Comparison of ENCODE assay signal across 8 mouse cellular contexts in the genomic region with DNA sequence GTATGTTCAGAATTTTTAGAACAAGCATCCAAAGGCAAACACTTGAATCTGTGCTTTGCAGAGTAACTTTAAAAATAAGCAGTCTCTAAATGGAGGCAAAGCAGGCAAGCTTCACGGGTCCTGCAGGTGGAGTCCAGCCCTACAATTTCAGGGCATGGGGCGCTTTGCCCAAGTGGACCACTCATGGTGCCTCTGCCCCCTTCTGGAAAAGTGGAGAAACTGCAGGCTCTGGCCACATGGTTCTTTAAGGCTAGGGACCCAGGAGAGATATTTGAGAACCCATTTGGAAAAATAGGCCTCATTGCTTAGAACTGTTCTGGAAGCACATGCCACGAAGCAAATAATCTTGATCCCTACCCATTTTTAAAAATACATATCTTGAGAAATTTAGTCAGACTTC. TPM values are rescaled to one million over a fixed set of nuclear protein-coding genes. Genes with fewer than 3 reads are reported as not detected.
DNase-seq lines count a peak whose midpoint lies in the region; ATAC-seq and TF ChIP-seq lines count a peak whose summit lies in the region.

No protein-coding gene starts in this region.

- no peak overlapping the region for H3K27ac ChIP-seq in neural tube, embryonic 15.5 days (replicated peaks)
- no peak overlapping the region for H3K27ac ChIP-seq in cerebellum, adult 2 months (ENCODE audit: insufficient read depth, low read length)
- no peak overlapping the region for H3K27ac ChIP-seq in kidney, postnatal 0 days
- H3K27ac ChIP-seq in liver, embryonic 16.5 days (ENCODE audit: low read length): no peak overlapping the region

- H3K4me2 ChIP-seq in neural tube, embryonic 15.5 days: no peak overlapping the region
- no peak overlapping the region for H3K4me2 ChIP-seq in kidney, postnatal 0 days (ENCODE audit: low read length)
- H3K4me2 ChIP-seq in liver, embryonic 16.5 days (ENCODE audit: low read depth, low read length): no peak overlapping the region

- no peaks in the 10 kb centered on the region for H3K36me3 ChIP-seq in neural tube, embryonic 15.5 days
- no peaks in the 10 kb centered on the region for H3K36me3 ChIP-seq in kidney, postnatal 0 days (ENCODE audit: insufficient read depth, low read length)
- H3K36me3 ChIP-seq in liver, embryonic 16.5 days (ENCODE audit: control insufficient read depth, insufficient read depth): no peaks in the 10 kb centered on the region

- no peak overlapping the region for H3K9ac ChIP-seq in neural tube, embryonic 15.5 days (replicated peaks)
- H3K9ac ChIP-seq in kidney, postnatal 0 days (ENCODE audit: low read depth, low read length): no peak overlapping the region
- H3K9ac ChIP-seq in liver, embryonic 16.5 days (ENCODE audit: low read depth, low read length): no peak overlapping the region

- no peak overlapping the region for H3K4me3 ChIP-seq in neural tube, embryonic 15.5 days (replicated peaks)
- no peak overlapping the region for H3K4me3 ChIP-seq in cerebellum, adult 2 months (replicated peaks; ENCODE audit: insufficient read depth, low read depth, low read length)
- H3K4me3 ChIP-seq in kidney, postnatal 0 days (replicated peaks; ENCODE audit: low read depth, low read length): no peak overlapping the region
- H3K4me3 ChIP-seq in liver, embryonic 16.5 days (ENCODE audit: low read depth, low read length): no peak overlapping the region

- no peaks in the 10 kb centered on the region for H3K9me3 ChIP-seq in neural tube, embryonic 15.5 days (replicated peaks)
- no peaks in the 10 kb centered on the region for H3K9me3 ChIP-seq in kidney, postnatal 0 days (replicated peaks; ENCODE audit: low read length)
- no peaks in the 10 kb centered on the region for H3K9me3 ChIP-seq in liver, embryonic 16.5 days (replicated peaks; ENCODE audit: control insufficient read depth, low read length)

- no peaks in the 10 kb centered on the region for H3K4me1 ChIP-seq in neural tube, embryonic 15.5 days
- no peaks in the 10 kb centered on the region for H3K4me1 ChIP-seq in cerebellum, adult 2 months (ENCODE audit: control insufficient read depth, insufficient read depth, low read length)
- no peaks in the 10 kb centered on the region for H3K4me1 ChIP-seq in kidney, postnatal 0 days (replicated peaks; ENCODE audit: insufficient read depth, low read length)
- no peaks in the 10 kb centered on the region for H3K4me1 ChIP-seq in liver, embryonic 16.5 days (ENCODE audit: control insufficient read depth, low read depth, low read length)

- H3K27me3 ChIP-seq in neural tube, embryonic 15.5 days (replicated peaks): no peaks in the 10 kb centered on the region
- no peaks in the 10 kb centered on the region for H3K27me3 ChIP-seq in cerebellum, adult 2 months (ENCODE audit: control insufficient read depth, insufficient read depth, low read length)
- H3K27me3 ChIP-seq in kidney, postnatal 0 days (ENCODE audit: insufficient read depth, low read length): no peaks in the 10 kb centered on the region
- no peaks in the 10 kb centered on the region for H3K27me3 ChIP-seq in liver, embryonic 16.5 days (ENCODE audit: control insufficient read depth, insufficient read depth, low read depth, low read length)

- peak; percentile 84 for TF ChIP-seq CTCF in cerebellum, adult 2 months (IDR thresholded peaks at IDR 0.05; ENCODE audit: borderline replicate concordance, insufficient read depth, low read depth, low read length)
- TF ChIP-seq CTCF in kidney, postnatal 0 days (IDR thresholded peaks at IDR 0.05; ENCODE audit: low read depth): peak; percentile 96

- WGBS in neural tube, embryonic 15.5 days: 7% methylated on average over 3 of the region's 3 CpGs
- WGBS in cerebellum, adult 2 months: 13% methylated on average over 3 of the region's 3 CpGs
- 4% methylated on average over 3 of the region's 3 CpGs for WGBS in kidney, postnatal 0 days
- WGBS in liver, embryonic 16.5 days (ENCODE audit: insufficient replicate concordance): 2% methylated on average over 3 of the region's 3 CpGs

- no peak for ATAC-seq in neural tube, embryonic 15.5 days (ENCODE audit: low FRiP score)
- ATAC-seq in kidney, postnatal 0 days (replicated peaks; ENCODE audit: low FRiP score, low read depth): no peak
- peak; percentile 51; the same call in 1 of the 2 replicates for ATAC-seq in liver, embryonic 16.5 days (ENCODE audit: low read depth)

- peak; percentile 62 for DNase-seq in neural tube, embryonic 10.5 days (ENCODE audit: extremely low spot score, low spot score)
- DNase-seq in cerebellum, adult 2 months: peak; percentile 53 to 58
- peak; percentile 84 for DNase-seq in gastrocnemius, adult 18-20 months (ENCODE audit: low spot score)
- DNase-seq in kidney, postnatal 0 days (ENCODE audit: low spot score): peak; percentile 88
- DNase-seq in right cerebral cortex, adult 18-20 months: peak; percentile 42
- peak; percentile 35 to 64 for DNase-seq in urinary bladder, adult 18-20 months (ENCODE audit: low spot score in 2 of 2)

- no peak for TF ChIP-seq POLR2A in cerebellum, adult 2 months (IDR thresholded peaks at IDR 0.05; ENCODE audit: borderline replicate concordance, insufficient read depth, low read length)

RNA-seq across cellular contexts. Expression of gene Elmsan1, which starts 30.5 kb away (rescaled TPM):
- polyA plus RNA-seq in neural tube, embryonic 15.5 days (2015; fragmentation: Nextera tagmentation; extraction: Ambion mirVana): 4.0 and 5.4 TPM in 2 replicates
- 8.4 and 9.7 TPM in 2 replicates for polyA plus RNA-seq in cerebellum, adult 2 months (2012; rRNA removed)
- total RNA-seq in gastrocnemius, adult 18-20 months (2021): 10 to 100 TPM in 1 of 2 experiments, 1 to 10 TPM in 1; 6.9 to 10.9 TPM
- polyA plus RNA-seq in kidney, postnatal 0 days (2015; fragmentation: Nextera tagmentation; extraction: Ambion mirVana): 4.8 and 5.8 TPM in 2 replicates
- polyA plus RNA-seq in liver, embryonic 16.5 days (2015; fragmentation: Nextera tagmentation; extraction: Ambion mirVana): 6.9 and 7.8 TPM in 2 replicates

RNA-seq across cellular contexts. Expression of gene Ptgr2, which starts 35.8 kb away (rescaled TPM):
- polyA plus RNA-seq in neural tube, embryonic 15.5 days (2015; fragmentation: Nextera tagmentation; extraction: Ambion mirVana): 15.8 and 18.2 TPM in 2 replicates
- polyA plus RNA-seq in cerebellum, adult 2 months (2012; rRNA removed): 28.8 and 30.2 TPM in 2 replicates
- 10 to 100 TPM; 67.1 to 80.5 TPM for total RNA-seq in gastrocnemius, adult 18-20 months (2021)
- polyA plus RNA-seq in kidney, postnatal 0 days (2015; fragmentation: Nextera tagmentation; extraction: Ambion mirVana): 45.6 and 51.3 TPM in 2 replicates
- 22.8 and 25.2 TPM in 2 replicates for polyA plus RNA-seq in liver, embryonic 16.5 days (2015; fragmentation: Nextera tagmentation; extraction: Ambion mirVana)
